Mouse (Mus musculus) spleen, adult 2 months (tissue): ENCODE measurements around the gene Fzd7.

Experiments
- CTCF ChIP-seq: fragments of 200-500 bp; IDR thresholded peaks from 2 replicates; pipeline ENCODE4 v1.5.1; 2011; ENCODE audit warnings: mild to moderate bottlenecking, inconsistent platforms; ENCODE audit not compliant: insufficient read depth, insufficient read length, insufficient replicate concordance; ENCODE audit errors: extremely low read depth
- POLR2A ChIP-seq: fragments of 200-500 bp; IDR thresholded peaks from 2 replicates; pipeline ENCODE4 v1.6.1; 2011; ENCODE audit warnings: low read depth, low read length, inconsistent platforms

GRCm38 (mm10) chr1:59464696-59465639 is 17.3 kb upstream of the Fzd7 start:
- TF ChIP-seq CTCF (no peak), POLR2A (no peak)
